Mouse (Mus musculus) frontal cortex, postnatal 36 days (tissue): ENCODE results near the gene Zc3h7b.

Experiments
- DNase-seq, 2 experiments: peaks; one replicate each; pipeline ENCODE4 v3.0.0; 2022; ENCODE audit warnings: low spot score in 2 of 2

Gene Zc3h7b

GRCm38 (mm10) chr15:81842275-81842674, 97.4 kb downstream of the Zc3h7b start:
- no peak for DNase-seq

- DNase-seq, result no peak
Observed at GRCm38 (mm10) chr15:81845033-81845625, 100.3 kb downstream of the Zc3h7b start.

- no peak for DNase-seq
Observed at GRCm38 (mm10) chr15:81845724-81846123, 100.9 kb downstream of the Zc3h7b start.
